Mouse (Mus musculus): ENCODE results near the gene Nod1.

The Nod1 gene

DNA sequence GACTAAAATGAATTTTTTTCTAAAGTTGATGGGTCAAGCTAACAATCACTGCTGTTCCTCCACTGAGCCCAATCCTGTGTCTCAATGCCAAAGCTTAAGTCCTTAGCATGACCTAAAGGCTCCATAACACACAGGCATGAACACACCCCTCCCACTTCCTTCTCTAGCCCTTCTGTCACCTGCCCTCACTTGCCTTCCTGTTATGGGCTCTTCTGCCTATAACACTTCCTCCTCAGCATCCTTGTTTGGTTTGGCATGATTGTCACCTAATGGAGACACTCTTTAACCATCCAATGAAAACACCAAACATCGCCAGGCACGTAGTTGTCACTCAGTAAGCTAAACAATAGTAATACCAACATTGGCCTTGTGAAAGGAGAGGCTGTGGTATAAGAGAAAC is 69.9 kb downstream of the Nod1 start:
- in situ Hi-C loops (cut with MboI; ENCODE audit: low sequenced_read_pairs): no loop called here

DNA sequence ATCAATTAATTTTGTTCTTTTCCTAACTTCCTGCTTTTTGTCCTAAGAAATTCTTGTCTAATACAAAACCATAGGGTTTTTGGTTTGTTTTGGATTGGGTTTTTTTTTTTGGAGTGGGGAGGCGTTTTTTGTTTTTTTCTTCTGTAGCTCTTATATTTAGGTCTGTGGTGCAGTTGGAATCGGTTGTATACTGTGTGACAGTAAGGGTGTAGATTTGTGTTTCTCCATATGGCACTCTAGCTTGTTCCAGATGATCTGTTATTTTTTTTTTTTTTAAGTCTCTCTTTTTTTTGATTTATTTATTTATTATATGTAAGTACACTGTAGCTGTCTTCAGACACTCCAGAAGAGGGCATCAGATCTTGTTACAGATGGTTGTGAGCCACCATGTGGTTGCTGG is 72.2 kb downstream of the Nod1 start:
- in situ Hi-C loops (cut with MboI; ENCODE audit: low sequenced_read_pairs): no loop called here

DNA sequence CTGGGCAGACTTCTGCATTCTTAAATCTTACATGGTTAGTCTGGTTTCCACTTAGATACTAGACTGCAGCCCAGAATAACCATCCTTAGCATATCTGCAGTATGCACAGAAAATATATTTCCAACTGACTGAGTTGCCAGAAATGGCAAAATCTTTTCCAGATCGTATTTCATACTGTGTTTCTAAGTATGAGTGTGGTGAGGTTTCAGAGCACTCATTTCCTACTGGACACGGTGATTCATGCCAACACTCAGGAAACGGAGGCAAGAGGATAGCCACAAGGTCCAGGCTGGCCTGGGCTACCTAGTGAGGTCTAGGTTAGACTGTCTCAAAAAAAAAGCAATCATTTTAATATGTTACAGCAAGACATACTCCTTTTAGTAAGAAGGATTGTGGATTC is 81.0 kb downstream of the Nod1 start:
- in situ Hi-C loops (cut with MboI; ENCODE audit: low sequenced_read_pairs): no loop called here

DNA sequence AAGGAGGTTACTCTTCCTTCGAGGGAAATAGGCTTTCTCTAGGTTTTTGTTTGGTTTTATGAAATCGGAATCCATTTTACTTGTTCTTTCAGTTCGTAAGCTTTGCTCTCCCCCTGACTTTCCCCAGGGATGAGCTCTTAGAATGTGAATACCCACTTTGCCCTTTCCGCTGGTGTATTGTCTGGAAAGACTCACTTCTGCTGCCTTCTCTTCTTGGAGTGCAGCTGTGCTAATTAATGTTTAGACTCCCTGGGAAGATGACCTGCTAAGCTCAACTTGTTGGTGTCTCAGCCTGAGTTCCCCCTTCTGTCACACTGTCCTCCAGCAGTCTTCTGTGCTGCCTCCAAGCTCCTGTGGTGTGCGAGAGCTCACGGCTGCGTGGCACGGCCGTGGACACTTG is 82.2 kb downstream of the Nod1 start:
- in situ Hi-C loops (cut with MboI; ENCODE audit: low sequenced_read_pairs): no loop called here

DNA sequence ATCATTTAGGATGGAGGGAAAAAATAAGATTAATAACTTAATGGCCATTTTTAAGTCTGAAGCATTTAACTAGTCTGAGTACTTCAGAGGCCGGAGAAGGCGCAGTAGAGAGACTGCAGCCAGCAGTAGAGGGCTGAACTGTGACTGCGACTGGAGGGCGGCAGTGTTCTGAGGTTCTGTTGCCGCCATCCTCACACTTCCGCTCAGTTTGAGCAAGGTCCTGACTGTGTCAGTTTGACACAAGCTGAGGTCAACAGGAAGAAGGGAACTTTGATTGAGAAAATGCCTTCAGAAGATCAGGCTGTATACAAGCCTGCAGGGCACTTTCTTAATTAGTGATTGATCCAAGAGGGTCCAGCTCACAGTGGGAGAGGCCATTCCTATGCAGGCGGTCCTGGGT is 86.2 kb downstream of the Nod1 start:
- in situ Hi-C loops (cut with MboI; ENCODE audit: low sequenced_read_pairs): no loop called here

DNA sequence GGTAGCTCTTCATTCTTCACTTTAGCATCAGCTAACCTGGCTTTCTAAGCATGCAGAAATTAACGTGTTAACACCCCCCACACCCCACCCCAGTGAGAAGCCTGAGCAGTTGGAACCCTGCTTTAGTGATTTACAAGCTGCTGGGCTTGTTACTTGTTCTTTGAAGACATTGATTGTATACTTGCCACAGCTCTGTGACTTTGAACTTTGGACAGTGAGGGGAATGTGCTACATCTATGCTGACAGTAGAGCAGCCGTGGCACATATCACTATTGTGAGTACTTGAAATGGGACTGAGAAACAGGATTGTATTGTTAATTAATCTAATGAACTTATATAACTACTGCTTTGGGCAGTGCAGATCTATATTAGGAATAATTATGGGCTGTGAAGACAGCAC is 89.0 kb downstream of the Nod1 start:
- in situ Hi-C loops (cut with MboI; ENCODE audit: low sequenced_read_pairs): no loop called here

DNA sequence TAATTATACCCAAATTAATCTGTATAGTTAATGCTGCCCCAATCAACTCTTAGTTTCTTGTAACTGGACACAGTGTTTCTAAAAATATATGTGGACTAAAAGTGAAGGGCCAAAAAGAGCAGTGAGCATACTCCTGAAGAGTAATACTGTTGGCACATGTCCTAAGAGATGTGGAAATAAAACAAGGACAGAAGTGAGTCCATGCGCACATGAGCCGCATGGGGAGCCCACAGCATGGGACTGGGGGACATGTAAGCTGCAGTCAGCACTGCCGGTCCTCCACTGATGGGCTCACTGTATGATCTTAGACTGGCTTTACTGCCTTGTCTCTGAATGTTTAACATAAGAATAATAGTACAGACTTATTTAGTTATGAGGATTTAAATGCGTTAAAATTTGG is 92.3 kb downstream of the Nod1 start:
- in situ Hi-C loops (cut with MboI; ENCODE audit: low sequenced_read_pairs): no loop called here

DNA sequence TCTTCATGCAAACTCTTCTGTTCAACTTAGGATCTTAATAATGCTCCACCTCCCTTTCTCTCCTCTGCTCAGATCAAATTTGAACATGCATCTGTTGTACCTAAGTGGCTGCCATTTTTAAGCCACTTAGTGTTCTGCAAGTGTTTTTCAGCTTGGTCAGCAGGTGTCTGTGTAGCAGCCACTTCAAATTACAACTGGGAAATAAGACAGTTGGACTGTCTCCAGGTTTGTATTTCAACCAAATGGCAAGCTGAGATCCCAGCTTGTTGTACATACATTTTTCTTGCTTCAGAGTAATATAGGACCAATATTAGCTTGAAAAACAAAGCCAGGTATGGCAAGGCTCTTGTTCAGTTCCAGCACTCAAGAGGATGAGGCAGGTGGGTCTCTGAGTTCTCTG is 93.9 kb downstream of the Nod1 start:
- in situ Hi-C loops (cut with MboI; ENCODE audit: low sequenced_read_pairs): no loop called here

DNA sequence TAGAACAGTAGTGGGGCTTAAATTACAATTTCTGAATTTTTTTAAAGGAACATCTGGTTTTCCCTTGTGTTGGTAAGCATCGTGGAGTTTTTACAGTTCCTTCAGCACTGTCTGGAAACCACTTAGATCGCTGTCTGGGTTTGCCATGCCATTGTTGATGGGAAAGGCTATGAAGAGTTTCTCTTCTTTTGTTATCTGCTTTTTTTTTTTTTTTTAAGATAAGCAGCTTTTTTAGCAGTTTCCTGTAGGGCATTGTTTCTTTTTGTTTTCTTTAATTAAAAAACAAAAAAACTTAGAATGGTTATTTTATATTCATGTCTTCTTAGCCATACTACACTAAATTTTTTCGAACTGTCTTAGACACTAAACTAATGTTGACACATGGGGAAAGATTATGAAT is 94.8 kb downstream of the Nod1 start:
- in situ Hi-C loops (cut with MboI; ENCODE audit: low sequenced_read_pairs): no loop called here

DNA sequence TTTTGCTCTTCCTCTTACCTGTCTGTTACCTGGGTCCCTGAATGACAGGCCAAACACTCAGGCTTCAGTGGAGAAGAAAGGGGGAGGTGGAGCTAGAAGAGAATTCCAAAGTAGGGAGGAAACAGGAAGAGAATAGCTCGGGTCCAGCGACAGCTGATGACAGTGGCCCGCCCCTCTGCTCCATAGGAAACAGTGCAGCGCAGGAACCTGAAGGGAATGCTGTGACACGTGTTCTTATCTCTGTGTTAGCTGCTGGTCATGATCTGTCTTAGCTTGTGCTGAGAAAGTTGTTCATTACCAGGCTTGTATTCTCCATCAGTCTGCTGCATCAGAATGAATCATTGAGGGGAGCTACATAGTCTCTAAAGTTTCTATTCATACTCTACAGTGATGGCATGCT is 95.6 kb downstream of the Nod1 start:
- in situ Hi-C loops (cut with MboI; ENCODE audit: low sequenced_read_pairs): no loop called here

Measured in CH12F3 (cell line).